Mouse (Mus musculus) ES-E14 (cell line): Measurements from ENCODE around the gene Ufd1.

Experiments used
- CHD2 ChIP-seq: IDR thresholded peaks from 2 replicates; pipeline ENCODE4 v1.6.1; 2014; ENCODE audit warnings: mild to moderate bottlenecking, low read depth, low read length, inconsistent platforms
- HCFC1 ChIP-seq: IDR thresholded peaks from 2 replicates; pipeline ENCODE4 v1.6.1; 2012; ENCODE audit warnings: low read length, inconsistent platforms, borderline replicate concordance; ENCODE audit not compliant: insufficient read depth
- MAFK ChIP-seq: IDR thresholded peaks from 2 replicates; pipeline ENCODE4 v1.6.1; 2014; ENCODE audit warnings: mild to moderate bottlenecking, low read depth, low read length, inconsistent platforms; ENCODE audit not compliant: insufficient read depth
- ZC3H11A ChIP-seq: IDR thresholded peaks from 2 replicates; pipeline ENCODE4 v1.6.1; 2012; ENCODE audit warnings: low read depth, mild to moderate bottlenecking, inconsistent platforms, low read length, borderline replicate concordance
- ZNF384 ChIP-seq: IDR thresholded peaks from 2 replicates; pipeline ENCODE4 v1.6.1; 2012; ENCODE audit warnings: low read depth, low read length, inconsistent platforms

DNA sequence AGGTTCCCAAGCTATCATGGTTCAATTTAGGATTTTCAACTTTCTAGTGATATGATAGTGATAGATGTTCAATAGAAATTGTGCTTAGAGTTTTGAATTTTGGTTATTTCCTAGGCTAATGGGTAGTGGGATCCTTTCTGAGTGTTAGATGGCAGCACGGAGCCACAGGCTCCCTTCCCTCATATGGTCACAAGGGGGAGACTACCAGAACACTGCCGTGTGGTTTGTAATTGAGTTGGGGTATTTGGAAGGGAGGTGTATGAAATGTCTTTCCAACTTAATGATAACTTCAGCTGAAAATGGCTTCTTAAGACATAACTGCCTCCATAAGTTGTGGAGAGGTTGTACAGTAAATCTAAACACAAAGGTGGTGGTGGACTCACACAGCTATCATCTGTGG, 21.9 kb downstream of the Ufd1 start:
- TF ChIP-seq ZC3H11A (no peak), MAFK (no peak), CHD2 (no peak), HCFC1 (no peak), ZNF384 (no peak)
